Mouse (Mus musculus): ENCODE data around the gene Itga9. TPM values are rescaled to one million over a fixed set of nuclear protein-coding genes. Genes with fewer than 3 reads are reported as not detected.

Gene Itga9
- polyA plus RNA-seq, 1 experiment from 2014 or later: 4.8 TPM

GRCm38 (mm10) chr9:118722789-118723325, 116.4 kb downstream of the Itga9 start:
- Histone ChIP-seq H3K4me2 (ENCODE audit: low read depth, low read length) (no peak overlapping the region), H3K27me3 (ENCODE audit: insufficient read depth, low read length) (no peaks in the 10 kb centered on the region), H3K9me3 (ENCODE audit: low read length) (no peaks in the 10 kb centered on the region), H3K4me3 (ENCODE audit: low read depth, low read length) (no peak overlapping the region), H3K27ac (ENCODE audit: low read depth) (no peak overlapping the region), H3K9ac (replicated peaks) (no peak overlapping the region), H3K4me1 (ENCODE audit: insufficient read depth) (no peaks in the 10 kb centered on the region; the same call in 1 of the 2 replicates), H3K36me3 (replicated peaks; ENCODE audit: insufficient read depth, low read length) (no peaks in the 10 kb centered on the region)
- DNase-seq (no peak), ATAC-seq (no peak)
- WGBS (ENCODE audit: insufficient replicate concordance): 50% methylated on average over 2 of the region's 2 CpGs
- no peak for TF ChIP-seq CTCF (IDR thresholded peaks at IDR 0.05; ENCODE audit: low read depth)
- TF ChIP-seq EP300 (IDR thresholded peaks at IDR 0.05; ENCODE audit: low read depth): no peak

- Histone ChIP-seq H3K36me3 (replicated peaks; ENCODE audit: insufficient read depth, low read length) (no peaks in the 10 kb centered on the region), H3K4me3 (ENCODE audit: low read depth, low read length) (no peak overlapping the region), H3K4me2 (ENCODE audit: low read depth, low read length) (no peak overlapping the region), H3K27ac (ENCODE audit: low read depth) (no peak overlapping the region), H3K27me3 (ENCODE audit: insufficient read depth, low read length) (no peaks in the 10 kb centered on the region), H3K9ac (replicated peaks) (no peak overlapping the region), H3K4me1 (ENCODE audit: insufficient read depth) (no peaks in the 10 kb centered on the region; the same call in 1 of the 2 replicates), H3K9me3 (ENCODE audit: low read length) (no peaks in the 10 kb centered on the region)
- DNase-seq (no peak), ATAC-seq (no peak)
- WGBS (ENCODE audit: insufficient replicate concordance): 61% methylated on average over 9 of the region's 9 CpGs
- TF ChIP-seq EP300 (IDR thresholded peaks at IDR 0.05; ENCODE audit: low read depth) (no peak), CTCF (IDR thresholded peaks at IDR 0.05; ENCODE audit: low read depth) (no peak)
Observed at GRCm38 (mm10) chr9:118725128-118725527, 118.6 kb downstream of the Itga9 start.

GRCm38 (mm10) chr9:118726550-118726949, 120.1 kb downstream of the Itga9 start:
- ATAC-seq: no peak
- WGBS (ENCODE audit: insufficient replicate concordance): 46% methylated on average over 4 of the region's 4 CpGs

GRCm38 (mm10) chr9:118728296-118728695, 121.8 kb downstream of the Itga9 start:
- Histone ChIP-seq H3K36me3 (replicated peaks; ENCODE audit: insufficient read depth, low read length) (no peaks in the 10 kb centered on the region), H3K9me3 (ENCODE audit: low read length) (no peaks in the 10 kb centered on the region), H3K27me3 (ENCODE audit: insufficient read depth, low read length) (no peaks in the 10 kb centered on the region), H3K27ac (ENCODE audit: low read depth) (no peak overlapping the region), H3K4me3 (ENCODE audit: low read depth, low read length) (no peak overlapping the region), H3K4me2 (ENCODE audit: low read depth, low read length) (no peak overlapping the region), H3K4me1 (ENCODE audit: insufficient read depth) (no peaks in the 10 kb centered on the region; the same call in 1 of the 2 replicates), H3K9ac (replicated peaks) (no peak overlapping the region)
- DNase-seq (no peak), ATAC-seq (no peak)
- 84% methylated on average over 6 of the region's 6 CpGs for WGBS (ENCODE audit: insufficient replicate concordance)
- no peak for TF ChIP-seq CTCF (IDR thresholded peaks at IDR 0.05; ENCODE audit: low read depth)

More at GRCm38 (mm10) chr9:118726550-118726949, 120.1 kb downstream of the Itga9 start:
- DNase-seq: no peak
- Histone ChIP-seq H3K4me2 (ENCODE audit: low read depth, low read length) (no peak overlapping the region), H3K9me3 (ENCODE audit: low read length) (no peaks in the 10 kb centered on the region), H3K36me3 (replicated peaks; ENCODE audit: insufficient read depth, low read length) (no peaks in the 10 kb centered on the region), H3K27me3 (ENCODE audit: insufficient read depth, low read length) (no peaks in the 10 kb centered on the region), H3K4me1 (ENCODE audit: insufficient read depth) (no peaks in the 10 kb centered on the region; the same call in 1 of the 2 replicates), H3K27ac (ENCODE audit: low read depth) (no peak overlapping the region), H3K4me3 (ENCODE audit: low read depth, low read length) (no peak overlapping the region), H3K9ac (replicated peaks) (no peak overlapping the region)
- no peak for TF ChIP-seq CTCF (IDR thresholded peaks at IDR 0.05; ENCODE audit: low read depth)
- no peak for TF ChIP-seq EP300 (IDR thresholded peaks at IDR 0.05; ENCODE audit: low read depth)

- 66% methylated on average over 5 of the region's 5 CpGs for WGBS (ENCODE audit: insufficient replicate concordance)
- H3K4me2 ChIP-seq (ENCODE audit: low read depth, low read length): no peak overlapping the region
- no peaks in the 10 kb centered on the region for H3K9me3 ChIP-seq (ENCODE audit: low read length)
- no peak overlapping the region for H3K4me3 ChIP-seq (ENCODE audit: low read depth, low read length)
- H3K4me1 ChIP-seq (ENCODE audit: insufficient read depth): no peaks in the 10 kb centered on the region; the same call in 1 of the 2 replicates
- DNase-seq: no peak
- no peak overlapping the region for H3K9ac ChIP-seq (replicated peaks)
- no peak for ATAC-seq
- H3K36me3 ChIP-seq (replicated peaks; ENCODE audit: insufficient read depth, low read length): no peaks in the 10 kb centered on the region
- TF ChIP-seq CTCF (IDR thresholded peaks at IDR 0.05; ENCODE audit: low read depth) (no peak), EP300 (IDR thresholded peaks at IDR 0.05; ENCODE audit: low read depth) (no peak)
- H3K27me3 ChIP-seq (ENCODE audit: insufficient read depth, low read length): no peaks in the 10 kb centered on the region
- H3K27ac ChIP-seq (ENCODE audit: low read depth): no peak overlapping the region
Observed at GRCm38 (mm10) chr9:118728987-118729386, 122.5 kb downstream of the Itga9 start.

GRCm38 (mm10) chr9:118730172-118730571, 123.7 kb downstream of the Itga9 start:
- H3K27me3 ChIP-seq (ENCODE audit: insufficient read depth, low read length): no peaks in the 10 kb centered on the region
- DNase-seq: no peak
- no peak overlapping the region for H3K4me3 ChIP-seq (ENCODE audit: low read depth, low read length)
- ATAC-seq: no peak
- H3K4me2 ChIP-seq (ENCODE audit: low read depth, low read length): no peak overlapping the region
- H3K9me3 ChIP-seq (ENCODE audit: low read length): no peaks in the 10 kb centered on the region
- no peaks in the 10 kb centered on the region for H3K36me3 ChIP-seq (replicated peaks; ENCODE audit: insufficient read depth, low read length)
- H3K4me1 ChIP-seq (ENCODE audit: insufficient read depth): no peaks in the 10 kb centered on the region; the same call in 1 of the 2 replicates
- H3K9ac ChIP-seq (replicated peaks): no peak overlapping the region
- 87% methylated on average over 8 of the region's 8 CpGs for WGBS (ENCODE audit: insufficient replicate concordance)
- TF ChIP-seq CTCF (IDR thresholded peaks at IDR 0.05; ENCODE audit: low read depth): no peak
- TF ChIP-seq EP300 (IDR thresholded peaks at IDR 0.05; ENCODE audit: low read depth): no peak
- no peak overlapping the region for H3K27ac ChIP-seq (ENCODE audit: low read depth)

All from liver, postnatal 0 days (tissue).